Mouse (Mus musculus): ENCODE data around the gene 9930104L06Rik. TPM values are rescaled to one million over a fixed set of nuclear protein-coding genes. Genes with fewer than 3 reads are reported as not detected.

The 9930104L06Rik gene
- polyA plus RNA-seq, 1 experiment from 2014 or later, result 6.0 TPM

DNA sequence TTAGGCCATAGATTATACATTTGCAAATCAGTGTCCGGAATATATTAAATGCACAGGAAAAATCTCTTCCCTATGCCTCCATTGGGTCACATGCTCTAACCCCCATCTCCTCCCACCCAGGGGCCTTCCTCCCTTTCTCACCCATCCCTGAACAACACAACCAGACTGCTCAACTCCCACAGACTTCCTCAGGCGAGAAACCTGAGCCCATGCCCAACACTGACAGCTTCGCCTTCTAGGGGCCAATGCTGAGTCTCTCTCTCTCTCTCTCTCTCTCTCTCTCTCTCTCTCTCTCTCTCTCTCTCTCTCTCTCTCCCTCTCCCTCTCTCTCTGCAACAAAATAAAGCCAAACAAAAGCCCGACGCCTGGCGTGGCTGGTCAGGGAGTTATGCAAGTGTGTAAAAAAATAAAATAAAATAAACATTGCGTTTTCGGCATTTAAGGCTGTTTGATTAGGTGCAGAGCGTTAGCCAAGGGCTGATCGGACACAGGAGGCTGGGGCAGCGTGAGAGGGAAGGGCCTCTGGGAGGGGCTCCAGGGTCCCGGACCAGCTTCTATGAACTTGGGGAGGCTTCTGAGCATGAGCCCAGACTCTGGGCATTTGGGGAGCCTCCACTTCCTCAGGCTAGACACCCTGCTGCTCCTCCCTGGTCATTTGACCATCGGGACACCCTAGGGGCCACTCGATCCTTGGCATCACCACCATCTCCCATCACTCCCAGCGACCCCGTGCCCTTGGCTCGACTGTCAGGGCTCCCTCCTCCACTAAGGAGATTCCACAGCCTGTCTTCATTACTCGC is 48.2 kb downstream of the 9930104L06Rik start:
- Histone ChIP-seq H3K9ac (replicated peaks; ENCODE audit: low read depth, low read length) (no peak overlapping the region), H3K4me3 (ENCODE audit: low read depth, low read length) (no peak overlapping the region), H3K27ac (ENCODE audit: low read length) (no peak overlapping the region), H3K4me1 (ENCODE audit: control insufficient read depth, insufficient read depth, low read length) (peaks cover 19% of the 10 kb centered on the region), H3K9me3 (ENCODE audit: control insufficient read depth, low read depth, low read length) (no peaks in the 10 kb centered on the region), H3K27me3 (ENCODE audit: control insufficient read depth, insufficient read depth, low read length) (peaks cover 29% of the 10 kb centered on the region), H3K4me2 (replicated peaks; ENCODE audit: low read depth, low read length) (peak overlapping the region; percentile 69), H3K36me3 (ENCODE audit: control insufficient read depth, insufficient read depth, low read length) (no peaks in the 10 kb centered on the region)
- 8% methylated on average over 18 of the region's 18 CpGs for WGBS
- ATAC-seq (ENCODE audit: insufficient number of reproducible peaks, insufficient read depth, low FRiP score, low read depth), result no peak

GRCm38 (mm10) chr4:124985671-124986602 is 49.1 kb downstream of the 9930104L06Rik start, which contains the start of gene Rspo1:
TSS of gene Rspo1 (plus strand) at chr4:124986430.
- Histone ChIP-seq H3K9ac (replicated peaks; ENCODE audit: low read depth, low read length) (0 out of 2 replicates have a peak within 1 kb of the TSS, but pooled peaks have one; percentile 28), H3K4me3 (ENCODE audit: low read depth, low read length) (peak within 1 kb of the TSS; percentile 42), H3K27ac (ENCODE audit: low read length) (no peak within 1 kb of the TSS), H3K4me2 (replicated peaks; ENCODE audit: low read depth, low read length) (peak within 1 kb of the TSS; percentile 69), H3K27me3 (ENCODE audit: control insufficient read depth, insufficient read depth, low read length) (peaks cover 30% of the 10 kb centered on the region), H3K36me3 (ENCODE audit: control insufficient read depth, insufficient read depth, low read length) (no peaks in the 10 kb centered on the region), H3K9me3 (ENCODE audit: control insufficient read depth, low read depth, low read length) (no peaks in the 10 kb centered on the region), H3K4me1 (ENCODE audit: control insufficient read depth, insufficient read depth, low read length) (peaks cover 22% of the 10 kb centered on the region)
- 2% methylated on average over 45 of the region's 62 CpGs for WGBS
- ATAC-seq (ENCODE audit: insufficient number of reproducible peaks, insufficient read depth, low FRiP score, low read depth), result peak; percentile 42; the same call in 1 of the 2 replicates

DNA sequence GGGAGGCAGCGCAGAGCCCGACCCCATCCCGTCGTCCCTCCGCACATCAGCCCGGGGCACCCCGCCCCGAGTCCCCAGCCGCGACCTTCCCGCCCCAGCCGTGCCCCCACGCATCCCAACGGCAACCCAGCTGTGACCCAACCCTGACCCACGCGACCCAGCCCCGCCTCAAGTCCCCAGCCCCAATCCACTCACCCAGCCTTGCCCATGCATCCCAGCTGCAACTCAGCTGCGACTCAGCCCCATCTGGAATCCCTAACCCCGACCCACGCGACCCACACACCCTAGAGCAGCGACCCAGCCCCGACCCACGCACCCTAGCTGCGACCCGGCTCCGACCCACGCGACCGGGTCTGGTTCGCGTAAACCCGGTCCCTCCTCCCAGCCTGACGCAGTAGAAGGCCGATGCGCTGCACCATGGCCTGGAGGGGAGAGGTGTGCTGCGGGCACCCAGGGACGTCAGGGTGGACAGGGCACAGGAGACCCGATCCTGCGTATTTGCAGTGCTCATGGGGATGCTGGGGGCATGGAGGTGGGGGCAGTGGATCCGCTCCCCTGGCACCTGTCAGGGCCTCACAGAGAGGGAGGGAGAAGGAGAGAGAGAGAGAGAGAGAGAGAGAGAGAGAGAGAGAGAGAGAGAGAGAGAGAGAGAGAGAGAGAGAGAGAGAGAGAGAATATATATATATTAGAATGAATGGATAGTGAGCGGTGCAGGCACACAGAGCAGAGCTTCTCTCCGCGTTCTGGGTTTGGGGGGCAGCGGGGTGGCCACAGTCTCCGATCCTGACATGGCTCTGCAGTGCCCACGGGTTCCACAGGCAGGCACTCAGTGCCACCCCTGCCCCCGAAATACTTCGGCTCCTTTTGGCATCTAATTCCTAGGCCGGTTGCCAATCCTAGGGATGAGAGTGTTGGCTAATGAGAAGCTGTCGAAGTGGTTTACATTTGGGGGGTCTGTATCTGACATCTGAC is 50.2 kb downstream of the 9930104L06Rik start:
- H3K36me3 ChIP-seq (ENCODE audit: control insufficient read depth, insufficient read depth, low read length), result no peaks in the 10 kb centered on the region
- peaks cover 22% of the 10 kb centered on the region for H3K4me1 ChIP-seq (ENCODE audit: control insufficient read depth, insufficient read depth, low read length)
- WGBS, result 3% methylated on average over 45 of the region's 51 CpGs
- H3K27ac ChIP-seq (ENCODE audit: low read length), result no peak overlapping the region
- 0 out of 2 replicates have a peak overlapping the region, but pooled peaks have one; percentile 28 for H3K9ac ChIP-seq (replicated peaks; ENCODE audit: low read depth, low read length)
- peak overlapping the region; percentile 69 for H3K4me2 ChIP-seq (replicated peaks; ENCODE audit: low read depth, low read length)
- ATAC-seq (ENCODE audit: insufficient number of reproducible peaks, insufficient read depth, low FRiP score, low read depth), result no peak
- peaks cover 35% of the 10 kb centered on the region for H3K27me3 ChIP-seq (ENCODE audit: control insufficient read depth, insufficient read depth, low read length)
- peak overlapping the region; percentile 42 for H3K4me3 ChIP-seq (ENCODE audit: low read depth, low read length)
- no peaks in the 10 kb centered on the region for H3K9me3 ChIP-seq (ENCODE audit: control insufficient read depth, low read depth, low read length)

DNA sequence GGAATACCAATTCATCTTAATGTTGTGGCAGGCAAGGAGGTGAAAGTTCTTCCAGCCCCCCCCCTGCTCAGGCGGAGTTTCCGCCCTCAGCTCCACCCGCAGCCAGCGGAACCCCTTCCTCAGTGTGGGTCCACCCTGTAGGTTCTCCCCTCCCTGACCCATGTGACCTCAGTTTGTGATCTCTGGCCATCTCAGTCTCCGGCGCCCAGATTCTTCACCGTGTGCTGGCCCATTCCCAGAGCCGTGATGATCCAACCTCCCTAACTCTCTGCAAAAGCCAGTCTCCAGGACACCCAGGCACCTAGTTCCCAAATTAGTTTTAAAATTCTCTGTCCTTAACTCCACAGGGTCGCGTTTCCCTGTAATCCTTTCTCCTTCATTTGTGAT is 50.9 kb downstream of the 9930104L06Rik start:
- H3K4me2 ChIP-seq (replicated peaks; ENCODE audit: low read depth, low read length), result peak overlapping the region; percentile 69; the same call in 1 of the 2 replicates
- 0 out of 2 replicates have a peak overlapping the region, but pooled peaks have one; percentile 42 for H3K4me3 ChIP-seq (ENCODE audit: low read depth, low read length)
- ATAC-seq (ENCODE audit: insufficient number of reproducible peaks, insufficient read depth, low FRiP score, low read depth), result no peak
- H3K27me3 ChIP-seq (ENCODE audit: control insufficient read depth, insufficient read depth, low read length), result peaks cover 35% of the 10 kb centered on the region
- H3K27ac ChIP-seq (ENCODE audit: low read length), result no peak overlapping the region
- H3K4me1 ChIP-seq (ENCODE audit: control insufficient read depth, insufficient read depth, low read length), result peaks cover 22% of the 10 kb centered on the region
- H3K9me3 ChIP-seq (ENCODE audit: control insufficient read depth, low read depth, low read length), result no peaks in the 10 kb centered on the region
- H3K9ac ChIP-seq (replicated peaks; ENCODE audit: low read depth, low read length), result no peak overlapping the region
- no peaks in the 10 kb centered on the region for H3K36me3 ChIP-seq (ENCODE audit: control insufficient read depth, insufficient read depth, low read length)
- WGBS, result 6% methylated on average over 10 of the region's 10 CpGs

DNA sequence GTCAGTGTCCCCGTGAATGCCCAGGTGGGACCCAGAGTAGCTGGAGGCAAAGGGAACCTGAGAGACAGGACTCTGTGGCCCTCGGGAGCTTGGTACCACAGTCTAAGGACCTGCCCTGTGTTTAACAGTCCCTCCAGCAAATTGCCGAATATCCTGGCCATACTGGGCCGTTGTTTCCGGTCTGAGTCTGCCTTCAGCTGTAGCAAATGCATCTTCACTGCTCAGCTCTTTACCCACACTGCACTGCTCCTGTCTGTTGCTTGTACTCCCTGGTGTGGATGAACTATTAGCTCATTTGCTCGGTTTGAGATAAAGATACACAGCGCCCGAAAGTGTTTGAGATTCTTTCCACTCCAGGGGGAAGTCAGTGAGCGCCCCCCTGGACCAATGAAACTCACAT is 51.5 kb downstream of the 9930104L06Rik start:
- Histone ChIP-seq H3K4me2 (replicated peaks; ENCODE audit: low read depth, low read length) (no peak overlapping the region), H3K4me3 (ENCODE audit: low read depth, low read length) (no peak overlapping the region), H3K9me3 (ENCODE audit: control insufficient read depth, low read depth, low read length) (no peaks in the 10 kb centered on the region), H3K9ac (replicated peaks; ENCODE audit: low read depth, low read length) (no peak overlapping the region), H3K4me1 (ENCODE audit: control insufficient read depth, insufficient read depth, low read length) (peaks cover 22% of the 10 kb centered on the region), H3K27ac (ENCODE audit: low read length) (peak overlapping the region; percentile 15; the same call in 1 of the 2 replicates), H3K27me3 (ENCODE audit: control insufficient read depth, insufficient read depth, low read length) (peaks cover 35% of the 10 kb centered on the region), H3K36me3 (ENCODE audit: control insufficient read depth, insufficient read depth, low read length) (no peaks in the 10 kb centered on the region)
- no peak for ATAC-seq (ENCODE audit: insufficient number of reproducible peaks, insufficient read depth, low FRiP score, low read depth)
- WGBS, result 9% methylated on average over 9 of the region's 9 CpGs

DNA sequence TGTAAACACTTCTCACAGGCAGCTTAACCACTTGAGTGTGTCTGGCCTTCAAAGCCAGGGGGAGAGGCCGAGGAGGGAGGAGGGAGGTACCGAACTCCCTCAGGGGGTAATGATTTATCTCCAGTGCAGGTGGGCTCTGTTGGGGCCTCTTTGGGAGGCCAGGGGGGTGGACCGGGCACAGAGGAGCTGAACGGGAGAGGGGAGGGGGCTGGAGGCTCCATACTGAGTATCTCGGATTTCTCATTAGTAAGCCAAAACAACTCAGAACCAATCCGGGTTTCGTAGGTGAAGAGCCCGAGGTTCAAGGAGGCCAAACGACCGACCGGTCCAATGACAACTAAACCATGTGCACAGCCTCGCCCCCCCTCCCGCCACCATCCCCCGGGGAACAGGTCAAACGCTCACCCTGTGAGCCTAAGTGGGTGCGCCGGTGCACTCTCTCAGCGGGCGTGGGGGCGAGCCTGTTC is 53.0 kb downstream of the 9930104L06Rik start:
- Histone ChIP-seq H3K9ac (replicated peaks; ENCODE audit: low read depth, low read length) (peak overlapping the region; percentile 15; the same call in 1 of the 2 replicates), H3K27me3 (ENCODE audit: control insufficient read depth, insufficient read depth, low read length) (peaks cover 23% of the 10 kb centered on the region)

GRCm38 (mm10) chr4:124990325-124990724 is 53.5 kb downstream of the 9930104L06Rik start:
- Histone ChIP-seq H3K27me3 (ENCODE audit: control insufficient read depth, insufficient read depth, low read length) (peaks cover 21% of the 10 kb centered on the region), H3K36me3 (ENCODE audit: control insufficient read depth, insufficient read depth, low read length) (no peaks in the 10 kb centered on the region), H3K4me1 (ENCODE audit: control insufficient read depth, insufficient read depth, low read length) (peaks cover 22% of the 10 kb centered on the region), H3K9ac (replicated peaks; ENCODE audit: low read depth, low read length) (peak overlapping the region; percentile 15; the same call in 1 of the 2 replicates), H3K4me3 (ENCODE audit: low read depth, low read length) (no peak overlapping the region), H3K9me3 (ENCODE audit: control insufficient read depth, low read depth, low read length) (no peaks in the 10 kb centered on the region), H3K4me2 (replicated peaks; ENCODE audit: low read depth, low read length) (peak overlapping the region; percentile 34), H3K27ac (ENCODE audit: low read length) (no peak overlapping the region)
- WGBS, result 3% methylated on average over 7 of the region's 7 CpGs
- ATAC-seq (ENCODE audit: insufficient number of reproducible peaks, insufficient read depth, low FRiP score, low read depth), result no peak

More for the DNA sequence above, 53.0 kb downstream of the 9930104L06Rik start:
- Histone ChIP-seq H3K4me3 (ENCODE audit: low read depth, low read length) (no peak overlapping the region), H3K4me2 (replicated peaks; ENCODE audit: low read depth, low read length) (peak overlapping the region; percentile 34), H3K9me3 (ENCODE audit: control insufficient read depth, low read depth, low read length) (no peaks in the 10 kb centered on the region), H3K36me3 (ENCODE audit: control insufficient read depth, insufficient read depth, low read length) (no peaks in the 10 kb centered on the region), H3K27ac (ENCODE audit: low read length) (no peak overlapping the region), H3K4me1 (ENCODE audit: control insufficient read depth, insufficient read depth, low read length) (peaks cover 22% of the 10 kb centered on the region)
- 3% methylated on average over 20 of the region's 20 CpGs for WGBS
- peak; percentile 33 for ATAC-seq (ENCODE audit: insufficient number of reproducible peaks, insufficient read depth, low FRiP score, low read depth)

Measured in stomach, embryonic 14.5 days (tissue).